Mouse (Mus musculus) bone marrow, adult 2 months (tissue): ENCODE results near the gene Tbx21. TPM values are rescaled to one million over a fixed set of nuclear protein-coding genes. Genes with fewer than 3 reads are reported as not detected.

Source experiments
- H3K27ac ChIP-seq: fragments of 200-500 bp; 2 replicates; pipeline ENCODE4 v1.5.1; 2012; ENCODE audit warnings: low read depth, mild to moderate bottlenecking, control low read depth, inconsistent platforms, low read length; ENCODE audit not compliant: control insufficient read depth, poor library complexity, insufficient read depth
- H3K4me1 ChIP-seq: fragments of 200-500 bp; 2 replicates; pipeline ENCODE4 v1.6.1; 2011; ENCODE audit warnings: low read length; ENCODE audit not compliant: control insufficient read depth, insufficient read depth
- H3K4me3 ChIP-seq: fragments of 200-500 bp; replicated peaks from 2 replicates; pipeline ENCODE3; 2011; ENCODE audit warnings: mild to moderate bottlenecking, low read depth, low read length, control low read depth; ENCODE audit not compliant: control insufficient read depth
- CTCF ChIP-seq: fragments of 200-500 bp; IDR thresholded peaks from 2 replicates; pipeline ENCODE4 v1.5.1; 2011; ENCODE audit warnings: low read length, control low read depth; ENCODE audit not compliant: control insufficient read depth, insufficient read depth
- POLR2A ChIP-seq: fragments of 200-500 bp; IDR thresholded peaks from 2 replicates; pipeline ENCODE4 v1.6.1; 2011; ENCODE audit warnings: low read depth, mild to moderate bottlenecking, control low read depth, low read length, borderline replicate concordance; ENCODE audit not compliant: control insufficient read depth
- WGBS: fragments of 180-500 bp; shearing (Covaris S2); methylation state at CpG from one replicate; pipeline ENCODE4 v1.1.7; 2018; 5-methylcytosine and 5-hydroxymethylcytosine counted together
- polyA plus RNA-seq: library from polyadenylated mRNA; stranded (reverse); fragments of >200 nt; gene quantifications from 2 replicates; pipeline ENCODE4 v1.2.4, GENCODE M21; 2011; ENCODE audit warnings: low replicate concordance; ENCODE audit not compliant: missing spikeins, insufficient read depth, insufficient read length

Gene Tbx21
- polyA plus RNA-seq, 1 experiment: 2.2 TPM

GRCm38 (mm10) chr11:97139256-97139655 lies 24.1 kb upstream of the Tbx21 start:
- H3K4me3 ChIP-seq: no peak overlapping the region
- no peak for TF ChIP-seq POLR2A
- no peak for TF ChIP-seq CTCF
- WGBS: 95% methylated on average over 15 of the region's 15 CpGs

DNA sequence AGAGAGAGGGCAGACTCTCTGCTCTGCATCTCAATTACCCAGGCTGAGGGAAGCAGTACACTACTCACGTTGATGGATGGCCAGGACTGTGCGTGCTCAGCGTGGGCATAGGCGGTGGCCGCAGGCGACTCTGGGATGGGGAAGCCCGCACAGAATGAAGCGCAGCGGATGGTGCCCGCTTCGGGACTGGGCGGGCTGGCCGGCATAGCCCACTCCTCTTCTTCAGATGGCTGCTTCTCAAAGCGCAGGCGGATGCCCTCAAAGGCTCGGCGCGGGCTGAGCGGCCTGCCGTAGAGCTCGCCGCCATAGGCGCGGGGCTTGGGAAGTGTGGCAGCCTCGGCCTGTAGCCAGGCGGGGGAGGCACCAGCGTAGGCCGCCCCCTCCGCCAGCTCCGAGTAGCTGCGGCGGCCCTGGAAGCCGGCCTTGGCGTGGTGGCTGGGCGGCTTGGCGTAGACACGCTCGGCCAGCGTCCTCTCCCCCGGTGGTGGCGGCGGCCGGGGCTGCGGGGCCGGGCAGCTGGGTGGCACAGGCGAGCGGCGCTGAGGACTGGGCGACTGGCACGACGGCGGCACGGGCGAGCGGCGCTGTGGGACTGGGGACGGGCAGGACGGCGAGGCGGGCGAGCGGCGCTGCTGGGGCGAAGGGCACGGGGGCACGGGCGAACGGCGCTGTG lies 23.6 kb upstream of the Tbx21 start:
- no peak overlapping the region for H3K27ac ChIP-seq
- H3K4me3 ChIP-seq: no peak overlapping the region
- 96% methylated on average over 69 of the region's 69 CpGs for WGBS
- no peak for TF ChIP-seq POLR2A
- no peak for TF ChIP-seq CTCF
- peaks cover 3% of the 10 kb centered on the region for H3K4me1 ChIP-seq

More at GRCm38 (mm10) chr11:97139256-97139655, 24.1 kb upstream of the Tbx21 start:
- H3K4me1 ChIP-seq: peaks cover 3% of the 10 kb centered on the region
- no peak overlapping the region for H3K27ac ChIP-seq

DNA sequence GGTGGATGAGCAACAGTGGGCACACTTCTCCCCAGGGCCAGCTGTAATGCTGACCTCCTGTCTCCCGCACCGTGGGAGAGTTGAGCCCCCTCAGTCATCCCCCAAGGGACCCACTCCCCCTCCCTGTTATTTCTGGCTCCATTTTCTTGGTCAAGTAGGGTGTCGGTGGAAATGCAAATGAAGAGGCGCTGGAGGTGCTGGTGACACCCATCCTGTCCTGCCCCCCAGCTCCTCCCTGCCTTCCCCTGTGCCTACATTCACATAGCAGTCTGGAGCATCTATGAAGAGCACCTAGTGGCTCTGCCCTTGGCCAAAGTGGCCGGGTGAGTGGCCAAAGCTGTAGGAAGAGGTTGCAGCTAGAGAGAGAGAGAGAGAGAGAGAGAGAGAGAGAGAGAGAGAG lies 18.1 kb upstream of the Tbx21 start:
- no peak for TF ChIP-seq POLR2A
- no peak for TF ChIP-seq CTCF
- H3K4me1 ChIP-seq: no peaks in the 10 kb centered on the region
- no peak overlapping the region for H3K27ac ChIP-seq
- no peak overlapping the region for H3K4me3 ChIP-seq
- 55% methylated on average over 5 of the region's 5 CpGs for WGBS

GRCm38 (mm10) chr11:97132185-97132584 lies 17.1 kb upstream of the Tbx21 start:
- TF ChIP-seq CTCF (no peak), POLR2A (no peak)
- Histone ChIP-seq H3K4me3 (no peak overlapping the region), H3K27ac (no peak overlapping the region), H3K4me1 (no peaks in the 10 kb centered on the region)
- WGBS: 58% methylated on average over 6 of the region's 6 CpGs

- Histone ChIP-seq H3K4me1 (no peaks in the 10 kb centered on the region), H3K27ac (no peak overlapping the region), H3K4me3 (no peak overlapping the region)
- WGBS: 62% methylated on average over 2 of the region's 2 CpGs
- TF ChIP-seq CTCF (no peak), POLR2A (no peak)
Measured at GRCm38 (mm10) chr11:97131683-97132082, 16.6 kb upstream of the Tbx21 start.

GRCm38 (mm10) chr11:97130318-97130717 lies 15.2 kb upstream of the Tbx21 start:
- Histone ChIP-seq H3K27ac (no peak overlapping the region), H3K4me3 (no peak overlapping the region), H3K4me1 (no peaks in the 10 kb centered on the region)
- TF ChIP-seq POLR2A (no peak), CTCF (no peak)
- WGBS: 59% methylated on average over 7 of the region's 7 CpGs

DNA sequence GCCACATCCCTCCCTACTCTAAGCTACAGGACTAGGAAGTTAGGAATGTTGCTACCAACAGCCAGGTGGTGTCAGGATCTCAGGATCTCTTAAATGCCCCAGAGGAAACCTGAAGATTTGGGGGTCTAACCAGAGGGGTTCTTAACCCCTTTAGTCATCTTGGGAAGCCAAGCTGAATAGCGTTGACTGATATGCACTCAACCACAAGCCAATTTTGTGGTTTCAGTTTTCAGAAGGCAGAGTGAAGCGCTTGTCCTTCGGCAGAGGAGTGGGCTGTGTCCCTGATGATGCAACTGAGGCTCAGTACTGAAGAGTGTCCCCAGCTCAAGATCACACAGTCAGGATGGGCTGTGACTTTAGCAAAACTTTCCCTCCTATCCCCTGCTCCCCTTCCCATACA lies 13.8 kb upstream of the Tbx21 start:
- Histone ChIP-seq H3K27ac (no peak overlapping the region), H3K4me3 (no peak overlapping the region), H3K4me1 (no peaks in the 10 kb centered on the region)
- no peak for TF ChIP-seq POLR2A
- TF ChIP-seq CTCF: no peak
- WGBS: 13% methylated on average over 3 of the region's 3 CpGs

- TF ChIP-seq POLR2A (no peak), CTCF (no peak)
- 39% methylated on average over 19 of the region's 19 CpGs for WGBS
- Histone ChIP-seq H3K27ac (no peak overlapping the region; the same call in 1 of the 2 replicates), H3K4me3 (peak overlapping the region; percentile 40), H3K4me1 (no peaks in the 10 kb centered on the region)
Measured at GRCm38 (mm10) chr11:97127470-97128223, 12.5 kb upstream of the Tbx21 start.
